Mouse (Mus musculus) A20 (cell line): ENCODE results near the gene Stox2.
A peak's percentile ranks its signal among the peaks of the same experiment; 100 is the strongest.

Experiments
- DNase-seq: peaks from one replicate; pipeline ENCODE4 v3.0.0-alpha.2; 2011; ENCODE audit warnings: low read depth, low spot score

Stox2 gene

DNA sequence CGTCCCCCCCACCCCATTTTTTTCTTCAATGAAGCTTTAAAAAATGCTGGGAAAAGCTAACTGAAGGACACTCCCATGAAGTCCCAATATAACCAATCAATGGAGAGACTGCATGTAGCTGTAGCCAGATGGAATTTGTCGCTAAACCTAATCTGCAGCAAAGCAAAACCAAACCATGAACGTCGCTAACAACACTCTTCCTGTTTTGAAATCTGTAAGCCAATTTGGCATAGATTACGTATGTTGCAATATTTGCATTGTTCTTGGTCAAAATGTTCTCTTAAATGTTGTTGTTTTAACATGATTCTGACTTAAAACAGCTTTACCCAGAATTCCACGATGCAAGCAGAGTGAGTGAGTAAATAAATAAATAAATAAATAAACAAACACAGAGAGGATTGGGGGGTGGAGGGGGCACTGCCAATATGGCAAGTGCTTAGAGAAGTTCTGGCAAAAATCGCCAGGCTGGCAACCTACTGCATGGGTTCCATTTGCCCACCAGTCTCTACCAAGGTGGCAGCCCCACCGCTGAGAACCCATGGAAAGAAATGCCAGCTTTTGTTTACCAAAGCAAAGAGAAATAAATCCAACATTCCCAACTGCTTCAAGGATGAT, 203.0 kb downstream of the Stox2 start:
- no peak for DNase-seq

GRCm38 (mm10) chr8:47242207-47243004, 203.8 kb downstream of the Stox2 start:
- DNase-seq: peak; percentile 17

- DNase-seq: no peak
Observed at GRCm38 (mm10) chr8:47241421-47242078, 204.6 kb downstream of the Stox2 start.

GRCm38 (mm10) chr8:47240871-47241270, 205.3 kb downstream of the Stox2 start:
- DNase-seq: no peak

GRCm38 (mm10) chr8:47240266-47240665, 205.9 kb downstream of the Stox2 start:
- DNase-seq: no peak

DNA sequence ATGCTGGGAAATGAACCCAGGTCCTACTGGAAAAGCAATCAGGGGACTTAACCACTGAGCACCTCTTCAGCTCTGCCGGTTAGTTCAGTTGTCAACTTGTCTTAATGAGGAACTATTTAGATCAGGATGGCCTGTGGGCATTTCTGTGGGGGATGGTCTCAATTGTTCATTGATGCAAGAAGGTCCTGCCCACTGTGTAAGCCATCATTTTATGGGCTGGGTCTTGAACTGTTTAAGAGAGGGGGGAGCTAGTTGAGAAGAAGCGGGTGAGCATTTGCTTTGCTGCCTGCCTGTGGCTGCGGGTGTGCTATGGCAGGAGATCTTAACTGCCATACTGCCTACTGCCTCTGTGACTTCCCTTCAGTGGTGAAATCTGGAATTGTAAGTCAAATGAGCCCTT, 214.1 kb downstream of the Stox2 start:
- DNase-seq: no peak

- no peak for DNase-seq
Observed at GRCm38 (mm10) chr8:47230057-47230456, 216.1 kb downstream of the Stox2 start.

DNA sequence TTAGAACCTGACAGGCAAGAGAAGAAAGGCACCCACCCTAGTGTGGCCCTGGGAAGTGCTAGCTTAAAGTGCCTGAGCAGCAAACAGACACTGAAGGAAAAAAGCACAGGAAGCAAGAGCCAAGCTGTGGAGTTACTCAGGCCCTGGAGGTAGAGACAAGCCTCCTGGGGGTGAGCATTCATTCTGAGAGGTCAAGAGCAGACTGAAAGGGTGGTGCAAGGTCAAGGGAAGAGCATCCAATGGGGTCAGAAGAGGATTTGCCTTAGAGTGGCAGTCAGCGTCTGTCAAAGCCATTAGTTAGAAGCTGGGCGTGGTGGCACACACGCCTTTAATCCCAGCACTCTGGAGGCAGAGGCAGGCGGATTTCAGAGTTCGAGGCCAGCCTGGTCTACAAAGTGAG, 224.3 kb downstream of the Stox2 start:
- DNase-seq: no peak

DNA sequence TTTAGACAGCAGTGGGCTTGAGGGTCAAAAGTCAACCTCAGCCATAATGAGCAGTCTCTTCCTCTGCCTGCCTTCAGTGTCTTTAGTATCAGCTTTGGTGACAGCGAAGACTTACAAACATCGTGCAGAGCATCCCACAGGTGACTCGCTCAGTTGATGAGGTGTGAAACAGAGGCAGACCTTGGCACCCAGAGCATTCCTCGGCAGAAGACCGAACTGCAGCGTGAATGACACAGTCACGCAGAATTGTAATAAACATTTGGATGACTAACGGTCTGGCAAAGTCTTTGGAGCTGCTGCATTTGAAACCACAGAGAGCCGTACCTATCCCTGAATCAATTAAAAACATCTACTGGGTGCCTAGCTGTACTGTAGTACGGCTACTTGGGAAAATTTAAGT, 225.0 kb downstream of the Stox2 start:
- DNase-seq: no peak

GRCm38 (mm10) chr8:47220390-47220789, 225.8 kb downstream of the Stox2 start:
- no peak for DNase-seq

- DNase-seq: no peak
Observed at GRCm38 (mm10) chr8:47218536-47218935, 227.6 kb downstream of the Stox2 start.

DNA sequence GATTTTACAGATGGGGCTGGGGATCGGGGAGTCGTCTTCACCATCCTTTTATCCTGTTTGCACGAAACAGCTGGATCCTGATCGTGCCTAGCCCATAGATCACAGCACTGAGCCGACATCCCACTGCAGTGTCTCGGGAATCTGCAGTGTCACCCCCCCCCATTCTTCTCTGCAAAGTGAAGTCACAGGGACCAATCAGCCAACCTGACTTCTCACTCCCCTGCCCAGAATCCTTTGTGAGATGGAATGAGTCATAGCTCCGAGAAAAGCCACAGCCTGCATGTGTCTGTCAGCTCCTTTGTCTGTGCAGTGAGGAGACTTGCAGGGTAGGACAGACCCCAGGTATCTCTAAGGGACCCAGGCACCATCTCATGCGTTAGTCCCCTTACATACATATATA, 228.1 kb downstream of the Stox2 start:
- DNase-seq: no peak

DNA sequence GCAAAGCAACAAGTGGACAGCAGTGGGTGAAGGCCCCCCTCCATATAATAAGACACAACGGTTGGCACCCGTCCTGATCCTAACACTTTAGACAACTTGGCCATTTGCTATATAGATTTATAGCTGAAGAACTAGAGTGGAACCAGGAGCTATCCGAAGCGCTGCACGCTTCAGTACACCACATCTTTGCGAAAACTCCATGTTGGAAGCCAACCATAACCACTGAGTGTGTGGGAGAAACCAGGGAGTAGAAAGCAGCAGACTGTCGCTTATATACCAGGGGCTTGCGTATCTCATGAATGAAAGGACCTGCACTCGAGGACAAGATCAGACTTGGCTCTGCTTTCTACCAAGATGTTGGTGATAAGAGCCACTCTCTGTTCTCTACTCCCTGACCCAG, 234.0 kb downstream of the Stox2 start:
- DNase-seq: no peak

- no peak for DNase-seq
Observed at GRCm38 (mm10) chr8:47211226-47211625, 234.9 kb downstream of the Stox2 start.

- DNase-seq: no peak
Observed at GRCm38 (mm10) chr8:47208246-47208645, 237.9 kb downstream of the Stox2 start.

DNA sequence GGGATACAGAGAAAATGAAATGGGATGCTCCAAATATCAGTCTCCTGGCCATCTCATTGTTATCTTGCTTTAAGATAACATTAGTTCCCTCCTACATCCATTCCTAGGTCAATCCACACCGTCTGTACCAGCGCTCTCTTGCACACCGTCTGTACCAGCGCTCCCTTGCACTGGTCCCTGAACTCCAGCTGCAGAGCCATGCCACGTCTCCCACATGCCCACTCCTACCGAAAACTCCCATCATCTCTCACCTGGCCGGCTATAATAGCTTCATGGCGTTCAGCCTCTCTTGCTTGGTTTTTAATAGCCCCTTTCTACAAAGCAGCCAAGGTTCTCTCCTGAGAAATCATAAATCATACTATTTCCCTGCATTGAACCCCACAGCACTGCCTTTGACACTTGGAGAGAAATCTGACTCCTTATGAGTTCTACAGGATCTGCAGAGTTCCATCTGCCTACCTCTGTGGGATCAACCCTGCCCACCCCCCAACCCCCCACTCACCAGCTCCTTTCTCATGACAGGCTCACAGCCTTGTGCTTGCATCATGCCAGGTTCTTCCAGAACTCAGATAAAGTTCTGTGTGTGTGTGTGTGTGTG, 239.4 kb downstream of the Stox2 start:
- DNase-seq: no peak

DNA sequence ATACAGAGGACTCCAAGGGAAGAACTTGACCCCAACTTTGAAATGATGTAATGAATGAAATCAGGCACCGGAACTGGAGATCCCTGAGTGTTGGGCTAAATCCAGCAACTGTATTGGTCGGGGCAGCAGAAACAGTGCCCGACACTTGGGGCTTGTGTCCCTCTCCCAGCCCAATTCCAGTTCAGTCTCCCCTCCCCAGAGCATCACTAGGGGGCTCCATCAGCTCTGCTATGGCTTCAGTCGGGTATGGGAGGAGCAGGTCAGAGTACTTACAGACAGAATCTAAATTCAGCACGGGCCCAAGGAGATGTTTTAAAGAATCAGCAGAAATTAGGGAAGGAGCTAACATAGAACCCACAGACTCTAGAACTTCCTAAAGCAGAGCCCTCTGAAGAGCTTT, 240.7 kb downstream of the Stox2 start:
- no peak for DNase-seq

- DNase-seq: no peak
Observed at GRCm38 (mm10) chr8:47196391-47196790, 249.8 kb downstream of the Stox2 start.

GRCm38 (mm10) chr8:47193321-47193996, 252.7 kb downstream of the Stox2 start:
- DNase-seq: no peak

GRCm38 (mm10) chr8:47191444-47192365, 254.5 kb downstream of the Stox2 start:
- DNase-seq: peak; percentile 62

DNA sequence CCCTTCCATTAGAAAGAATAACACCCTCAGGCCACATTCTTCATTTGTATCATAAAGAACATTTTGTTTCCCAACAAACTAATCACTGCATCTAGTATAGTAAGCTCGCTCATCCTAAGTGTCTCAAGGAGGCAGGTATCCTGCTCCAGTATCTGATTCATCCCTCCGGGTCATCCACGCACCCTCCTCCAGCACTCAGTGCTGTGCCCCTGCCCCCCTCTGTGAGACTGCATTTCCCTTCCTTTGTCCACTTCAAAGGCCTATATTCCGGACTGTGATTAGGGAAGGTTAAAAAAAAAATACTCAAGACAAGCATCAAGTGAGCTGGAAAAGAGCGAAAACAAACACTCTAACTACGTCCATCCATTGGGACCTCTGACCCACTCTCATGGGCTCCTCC, 260.8 kb downstream of the Stox2 start:
- no peak for DNase-seq
